Mouse (Mus musculus) layer of hippocampus, adult 8-10 months (tissue): Measurements from ENCODE around the gene Irgc1. TPM values are rescaled to one million over a fixed set of nuclear protein-coding genes. Genes with fewer than 3 reads are reported as not detected.
"Not testable (repeated sequence)": the region's sequence is repeated elsewhere in the genome, so short reads cannot be mapped to it uniquely, and the experiment has no call there.

Experiments
- DNase-seq, 2 experiments: peaks; one replicate each; pipeline ENCODE4 v3.0.0; 2022; ENCODE audit warnings: low spot score in 2 of 2
- total RNA-seq, 4 experiments: library from RNA; stranded (reverse); gene quantifications; 2 replicates each; pipeline ENCODE4 v1.2.4; 2022

The Irgc1 gene
- total RNA-seq = not detected

- DNase-seq = no peak
Observed at GRCm38 (mm10) chr7:24451855-24452311, at the start of gene Irgc1. Irgc1 (minus strand) TSS chr7:24452297.

- no peak for DNase-seq
Observed at GRCm38 (mm10) chr7:24501492-24501891, 49.4 kb upstream of the Irgc1 start.

GRCm38 (mm10) chr7:24500929-24501328 is 48.8 kb upstream of the Irgc1 start:
- no peak for DNase-seq

- no peak for DNase-seq
Observed at GRCm38 (mm10) chr7:24499856-24500577, 47.9 kb upstream of the Irgc1 start.

- DNase-seq = no peak
Observed at GRCm38 (mm10) chr7:24488303-24488702, 36.2 kb upstream of the Irgc1 start.

- no peak for DNase-seq
Observed at GRCm38 (mm10) chr7:24487403-24487802, 35.3 kb upstream of the Irgc1 start.

GRCm38 (mm10) chr7:24486654-24487130 is 34.6 kb upstream of the Irgc1 start:
- DNase-seq = no peak

GRCm38 (mm10) chr7:24485481-24485880 is 33.4 kb upstream of the Irgc1 start:
- DNase-seq = peak in 1 of 2 experiments; percentile 33

GRCm38 (mm10) chr7:24483291-24483690 is 31.2 kb upstream of the Irgc1 start:
- DNase-seq = not testable (repeated sequence)

GRCm38 (mm10) chr7:24482208-24483020 is 30.3 kb upstream of the Irgc1 start:
- DNase-seq = no peak

GRCm38 (mm10) chr7:24481474-24482207 is 29.5 kb upstream of the Irgc1 start, which contains the start of gene Cadm4:
Cadm4 (plus strand) TSS chr7:24482023.
- DNase-seq = peak; percentile 70 to 81

- DNase-seq = no peak
Observed at GRCm38 (mm10) chr7:24480986-24481473, 28.9 kb upstream of the Irgc1 start.

GRCm38 (mm10) chr7:24480121-24480941 is 28.2 kb upstream of the Irgc1 start:
- DNase-seq = peak in 1 of 2 experiments; percentile 44

GRCm38 (mm10) chr7:24479685-24480084 is 27.6 kb upstream of the Irgc1 start:
- DNase-seq = no peak

GRCm38 (mm10) chr7:24478911-24479310 is 26.8 kb upstream of the Irgc1 start:
- no peak for DNase-seq

- no peak for DNase-seq
Observed at GRCm38 (mm10) chr7:24476856-24477255, 24.8 kb upstream of the Irgc1 start.

GRCm38 (mm10) chr7:24476338-24476737 is 24.2 kb upstream of the Irgc1 start:
- no peak for DNase-seq

GRCm38 (mm10) chr7:24474811-24475506 is 22.9 kb upstream of the Irgc1 start:
- peak; percentile 69 to 74 for DNase-seq

- peak; percentile 59 to 72 for DNase-seq
Observed at GRCm38 (mm10) chr7:24473913-24474529, 21.9 kb upstream of the Irgc1 start.
